Mouse (Mus musculus) left cerebral cortex, adult 18-20 months (tissue): Measurements from ENCODE around the gene Arhgap28. TPM values are rescaled to one million over a fixed set of nuclear protein-coding genes. Genes with fewer than 3 reads are reported as not detected.

Experiments used
- DNase-seq, 2 experiments: peaks; one replicate each; pipeline ENCODE4 v3.0.0; 2021 to 2022; ENCODE audit warnings: low spot score in 2 of 2, mixed read lengths in 1 of 2
- long read RNA-seq, 2 experiments: library from polyadenylated mRNA; stranded (forward); transcript quantifications; one replicate each; pipeline ENCODE4 v2.0.0; 2021
- total RNA-seq, 2 experiments: library from RNA; stranded (reverse); gene quantifications; 2 replicates each; pipeline ENCODE4 v1.2.3; 2021

Gene Arhgap28
- total RNA-seq = under 1 TPM; 0.54 to 0.93 TPM
- long read RNA-seq, experiment 1, full-length matches to known transcripts = 1 of 2 reads
- long read RNA-seq, experiment 1, partial matches to known transcripts = 0 of 2 reads
- long read RNA-seq, experiment 1, other reads (novel, unspliced or antisense) = 1 of 2 reads
- long read RNA-seq, experiment 2 = 0 reads

GRCm38 (mm10) chr17:68003741-68004560, at the start of gene Arhgap28:
Arhgap28 (minus strand) TSS chr17:68004120.
- peak; percentile 41 to 54 for DNase-seq

DNA sequence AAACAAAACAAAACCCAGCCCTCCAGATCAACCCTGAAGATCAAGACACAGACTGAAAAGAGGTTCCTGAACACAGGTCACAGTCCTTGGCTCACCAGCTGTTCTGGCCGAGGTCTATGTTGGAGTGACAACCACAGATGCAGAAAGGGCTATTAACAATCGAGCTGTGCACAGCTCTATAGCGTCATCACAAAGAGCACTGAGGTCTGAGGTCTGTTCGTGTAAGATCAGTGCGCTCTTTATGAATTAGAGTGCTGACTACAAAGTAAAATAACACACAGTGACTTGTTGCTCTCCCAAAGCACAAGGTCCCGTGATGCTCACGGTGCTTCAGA, 42.4 kb upstream of the Arhgap28 start:
- DNase-seq = no peak

DNA sequence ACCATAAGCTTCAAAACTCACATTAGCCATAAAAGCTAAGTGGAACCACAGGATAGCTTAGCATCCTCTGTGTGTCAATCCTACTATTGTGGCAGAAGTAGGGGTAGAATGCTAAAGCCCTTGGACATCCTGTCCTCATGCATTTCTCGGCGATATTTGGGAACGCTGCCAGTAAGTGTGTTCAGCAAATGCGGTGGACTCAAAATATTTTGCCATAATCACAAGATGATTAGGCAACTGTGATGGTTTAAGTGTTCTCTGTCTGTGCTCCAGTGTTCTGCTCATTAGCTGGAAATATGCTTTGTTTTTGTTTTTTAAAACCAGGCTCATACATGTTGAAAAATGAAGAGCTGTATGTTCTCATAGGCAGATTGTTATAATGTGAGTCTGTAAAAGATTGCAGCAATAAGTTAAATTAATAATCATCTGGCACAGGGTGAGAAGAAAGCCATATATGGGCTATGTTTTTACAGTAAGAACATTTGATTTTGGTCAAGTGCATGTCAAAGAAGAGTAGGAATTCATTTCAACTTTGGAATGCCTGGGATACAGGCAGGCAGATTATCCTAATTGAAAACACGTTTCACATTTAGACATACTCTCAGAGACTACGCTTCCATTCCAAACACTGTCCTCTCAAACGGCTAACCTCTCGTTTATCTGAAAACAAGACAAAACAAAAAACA, 41.9 kb upstream of the Arhgap28 start:
- DNase-seq = no peak

DNA sequence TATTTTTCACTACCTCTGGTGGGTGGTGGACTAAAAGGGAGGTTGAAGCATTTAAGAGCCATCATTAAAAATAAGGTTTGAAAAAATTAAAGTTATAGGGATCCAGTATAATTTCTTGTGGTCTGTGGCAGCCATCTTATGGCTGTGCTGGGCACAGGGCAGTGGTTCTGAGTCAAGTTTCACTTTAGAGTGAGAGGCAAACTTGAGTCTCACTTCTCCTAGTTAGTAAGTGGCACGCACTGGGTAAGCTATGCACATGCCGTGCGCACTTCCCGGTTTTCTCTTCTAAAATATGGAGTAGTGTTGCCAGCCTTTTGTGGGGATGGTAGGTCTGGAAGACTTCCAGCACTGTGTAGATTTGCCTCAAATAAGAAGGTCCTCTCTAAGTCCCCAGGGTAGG, 38.5 kb upstream of the Arhgap28 start:
- DNase-seq = no peak

- DNase-seq = no peak
These were observed 33.1 kb upstream of the Arhgap28 start for GRCm38 (mm10) chr17:68037011-68037410.

GRCm38 (mm10) chr17:68029495-68029894, 25.6 kb upstream of the Arhgap28 start:
- no peak for DNase-seq

- no peak for DNase-seq
These were observed 24.6 kb upstream of the Arhgap28 start for GRCm38 (mm10) chr17:68028519-68028918.

DNA sequence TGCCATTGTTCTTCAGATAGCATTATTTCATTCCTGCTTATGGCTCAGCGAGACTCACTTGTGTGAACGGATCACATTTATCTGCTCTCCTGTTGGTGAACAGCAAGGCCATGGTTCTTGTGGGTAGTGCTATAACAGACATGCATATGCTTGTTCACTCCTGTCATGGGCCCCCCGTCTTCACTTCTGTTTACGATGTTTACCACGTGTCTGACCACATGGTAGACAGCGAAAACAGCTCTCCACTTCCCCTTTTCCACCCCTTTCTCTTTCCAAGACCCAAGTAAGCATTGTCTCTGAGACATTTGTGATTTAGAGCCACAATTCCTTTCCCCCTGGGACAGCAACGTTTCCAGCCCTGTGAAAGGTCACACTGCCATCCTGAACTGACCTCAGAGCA, 20.4 kb upstream of the Arhgap28 start:
- no peak for DNase-seq

GRCm38 (mm10) chr17:68019466-68020065, 15.6 kb upstream of the Arhgap28 start:
- no peak for DNase-seq

- no peak for DNase-seq
These were observed 13.2 kb upstream of the Arhgap28 start for GRCm38 (mm10) chr17:68017095-68017494.

DNA sequence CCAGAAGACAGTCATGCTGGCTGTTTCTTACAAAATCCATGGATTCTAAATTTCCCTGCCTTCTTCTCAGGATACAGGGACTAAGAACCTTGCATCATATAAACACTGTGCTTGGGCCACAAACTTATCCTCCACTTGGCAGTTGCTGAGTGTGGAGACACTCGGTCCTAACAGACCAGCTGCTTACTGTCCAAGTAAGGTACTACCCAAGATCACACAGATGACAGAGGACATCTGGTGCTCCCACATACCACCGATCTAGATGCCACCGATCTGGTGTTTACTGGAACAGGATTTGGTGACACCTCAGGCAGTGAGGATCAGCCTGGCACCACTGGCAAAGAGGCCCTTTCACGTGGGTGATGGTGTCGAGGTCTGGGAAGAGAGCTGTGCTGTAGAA, 7.7 kb upstream of the Arhgap28 start:
- no peak for DNase-seq

- DNase-seq = no peak
These were observed 6.1 kb upstream of the Arhgap28 start for GRCm38 (mm10) chr17:68010041-68010440.

DNA sequence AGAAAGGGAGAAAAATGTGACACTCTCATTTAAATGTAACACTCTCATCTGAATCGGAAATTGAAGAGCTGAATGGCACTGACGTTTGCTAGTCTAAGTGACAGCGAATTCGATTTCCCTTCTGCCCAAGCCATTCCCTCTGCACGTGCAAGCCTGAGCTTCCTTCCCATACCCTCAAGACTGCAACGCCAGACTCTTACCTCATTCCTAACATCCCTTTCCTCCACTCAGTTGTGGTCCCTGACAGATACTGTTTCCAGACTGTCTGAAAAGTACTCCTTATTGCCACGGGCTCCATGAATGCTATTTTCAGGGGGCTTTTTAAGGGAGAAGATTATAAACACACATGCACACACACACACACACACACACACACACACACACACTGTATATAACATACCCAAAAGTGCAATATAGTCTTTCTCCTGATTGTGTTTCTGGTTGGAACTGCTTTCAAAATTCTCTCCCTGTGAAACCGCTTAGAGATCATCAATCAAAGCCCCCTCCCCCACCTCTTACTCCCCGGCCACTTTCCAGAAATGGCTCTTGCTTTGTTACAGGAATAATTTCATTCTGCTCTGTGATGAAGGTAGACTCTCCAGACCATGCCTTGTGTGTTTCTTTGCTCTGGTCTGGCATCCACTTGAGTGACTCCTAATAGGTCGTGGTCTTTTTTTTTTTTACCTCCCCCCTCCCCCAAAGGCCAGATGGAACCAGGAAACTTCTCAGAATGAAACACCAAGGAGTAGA, 836 bp upstream of the Arhgap28 start:
- DNase-seq = no peak

DNA sequence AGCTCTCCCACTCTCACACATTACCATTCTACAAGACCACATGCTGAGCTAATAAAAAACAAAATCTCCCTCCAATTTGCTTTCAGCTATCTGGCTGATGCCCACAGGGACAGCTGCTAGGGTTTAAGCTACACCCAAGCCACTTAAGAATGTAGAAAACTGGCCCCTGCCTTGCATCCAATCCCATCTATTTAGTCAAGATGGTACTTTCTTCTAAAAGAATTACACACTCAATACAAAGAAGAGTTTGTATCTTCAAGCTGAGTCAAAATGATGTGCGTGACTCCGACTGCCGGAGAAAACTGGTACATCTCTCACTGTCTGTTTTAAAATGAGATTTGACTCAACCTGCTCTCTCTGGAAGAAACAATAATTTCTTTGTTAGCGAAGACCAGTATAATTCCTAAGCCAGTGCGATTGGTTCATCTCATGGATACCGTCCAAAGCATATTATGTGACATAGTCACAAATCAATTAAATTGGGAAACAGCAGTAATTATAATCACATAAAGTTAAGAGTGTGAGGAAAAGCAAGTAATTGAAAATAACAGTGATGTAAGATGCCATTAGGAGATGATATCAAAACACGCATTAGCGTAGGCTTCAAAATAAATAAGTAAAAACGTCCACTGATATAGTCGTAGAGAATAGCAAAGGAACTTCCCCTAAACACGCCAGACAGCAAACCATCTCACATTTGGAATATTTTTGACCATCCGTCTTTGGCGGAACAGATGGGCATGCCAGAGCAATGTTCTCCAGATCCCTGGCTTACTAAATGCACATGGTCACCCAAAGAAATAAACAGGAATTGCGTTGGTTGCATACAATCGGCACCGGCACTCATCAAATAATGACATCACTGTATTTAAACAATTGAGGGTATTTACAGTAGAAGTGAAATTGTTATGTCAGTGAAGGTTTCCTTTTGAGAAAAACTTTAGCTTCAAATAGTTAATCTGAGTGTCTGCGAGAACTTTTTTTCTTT, 1.0 kb downstream of the Arhgap28 start:
- no peak for DNase-seq

GRCm38 (mm10) chr17:67999801-68000200, 4.1 kb downstream of the Arhgap28 start:
- DNase-seq = no peak

DNA sequence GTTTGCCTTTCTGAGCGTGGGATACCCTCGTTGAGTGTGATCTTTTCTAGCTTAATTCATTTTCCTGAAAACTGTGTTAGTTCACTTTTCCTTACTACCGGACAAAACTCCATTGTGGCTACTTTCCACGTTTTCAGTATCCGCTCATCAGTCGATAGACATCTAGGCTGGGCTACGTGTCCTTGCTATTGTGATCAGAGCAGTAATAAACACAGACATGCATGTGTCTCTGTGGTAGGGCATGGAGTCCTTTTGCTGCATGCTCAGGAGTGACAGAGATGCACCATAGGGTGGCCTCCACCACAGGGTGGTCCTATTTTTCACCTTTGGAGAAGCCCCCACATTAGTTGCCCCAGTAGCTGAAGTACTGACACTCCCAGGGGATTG, 7.2 kb downstream of the Arhgap28 start:
- no peak for DNase-seq

- no peak for DNase-seq
These were observed 7.7 kb downstream of the Arhgap28 start for GRCm38 (mm10) chr17:67996097-67996768.

DNA sequence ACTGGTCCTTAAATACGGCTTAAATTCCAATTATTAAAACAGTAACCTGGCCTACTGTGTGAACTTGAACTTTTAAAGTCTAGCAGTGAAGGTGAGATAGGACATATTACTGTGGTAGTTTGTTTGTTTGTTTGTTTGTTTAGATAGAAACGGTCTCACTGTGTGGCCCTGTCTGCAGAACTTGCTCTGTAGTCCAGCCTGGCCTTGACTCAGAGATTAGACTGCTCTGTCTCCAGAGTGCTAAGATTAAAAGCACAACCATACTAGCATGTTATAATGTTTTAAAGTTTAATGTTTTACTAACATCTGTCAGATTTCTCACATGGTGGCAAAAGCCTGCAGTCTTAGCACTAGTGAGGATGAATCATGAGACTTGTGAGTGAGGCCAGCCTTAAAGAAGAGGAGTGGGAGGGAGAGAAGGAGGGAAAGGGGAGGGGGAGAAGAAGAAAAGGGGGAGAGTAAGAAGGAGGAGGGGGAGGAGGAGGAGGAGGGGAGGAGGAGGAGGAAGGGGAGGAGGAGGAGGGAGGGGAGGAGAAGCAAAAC, 8.6 kb downstream of the Arhgap28 start:
- no peak for DNase-seq

- no peak for DNase-seq
These were observed 9.1 kb downstream of the Arhgap28 start for GRCm38 (mm10) chr17:67994861-67995260.
